Mouse (Mus musculus) brain, embryonic 14.5 days (tissue): ENCODE measurements around the gene Gnmt.

ENCODE experiments used
- CTCF ChIP-seq: fragments of 200-500 bp; IDR thresholded peaks from 2 replicates; pipeline ENCODE4 v1.5.1; 2012; ENCODE audit warnings: inconsistent platforms, mild to moderate bottlenecking, moderate library complexity, borderline replicate concordance; ENCODE audit not compliant: insufficient read depth, insufficient read length; ENCODE audit errors: extremely low read depth
- POLR2A ChIP-seq: fragments of 200-500 bp; IDR thresholded peaks from 2 replicates; pipeline ENCODE4 v1.6.1; 2012; ENCODE audit warnings: mild to moderate bottlenecking, inconsistent platforms, borderline replicate concordance; ENCODE audit not compliant: poor library complexity, insufficient read depth, insufficient read length, severe bottlenecking; ENCODE audit errors: extremely low read depth

- TF ChIP-seq CTCF (no peak), POLR2A (no peak)
Measured at GRCm38 (mm10) chr17:46775070-46775469, 46.1 kb upstream of the Gnmt start.
